Mouse (Mus musculus): ENCODE data around the gene Gm884. TPM values are rescaled to one million over a fixed set of nuclear protein-coding genes. Genes with fewer than 3 reads are reported as not detected.

Gene Gm884
- polyA plus RNA-seq, 1 experiment = not detected

GRCm38 (mm10) chr11:103512111-103512510 is 108.8 kb downstream of the Gm884 start:
- H3K4me3 ChIP-seq (replicated peaks; ENCODE audit: extremely low read depth, low read depth, low read length) = no peak overlapping the region
- DNase-seq = no peak
- no peaks in the 10 kb centered on the region for H3K4me1 ChIP-seq (ENCODE audit: control insufficient read depth, insufficient read depth, low read length)
- WGBS = 72% methylated on average over 2 of the region's 2 CpGs
- no peak for TF ChIP-seq CTCF (IDR thresholded peaks at IDR 0.05; ENCODE audit: insufficient read depth, low read length)
- no peak for TF ChIP-seq POLR2A (IDR thresholded peaks at IDR 0.05; ENCODE audit: borderline replicate concordance, extremely low read depth, low read depth, low read length)

- TF ChIP-seq CTCF (IDR thresholded peaks at IDR 0.05; ENCODE audit: insufficient read depth, low read length) (no peak), POLR2A (IDR thresholded peaks at IDR 0.05; ENCODE audit: borderline replicate concordance, extremely low read depth, low read depth, low read length) (no peak)
- Histone ChIP-seq H3K4me1 (ENCODE audit: control insufficient read depth, insufficient read depth, low read length) (no peaks in the 10 kb centered on the region), H3K4me3 (replicated peaks; ENCODE audit: extremely low read depth, low read depth, low read length) (no peak within 1 kb of the TSS)
- WGBS = 85% methylated on average over 12 of the region's 12 CpGs
- no peak for DNase-seq
Observed at GRCm38 (mm10) chr11:103504497-103504896, 116.4 kb downstream of the Gm884 start, which contains the start of gene Lrrc37a. Gene Lrrc37a (minus strand): TSS chr11:103504597.

Other genes starting within 250 kb of the Gm884 start
- gene Plekhm1, start 208.5 kb downstream of the Gm884 start, polyA plus RNA-seq (2012; rRNA removed) = 23.9 and 28.0 TPM in 2 replicates
- gene Lrrc37a, start 116.5 kb downstream of the Gm884 start, polyA plus RNA-seq (2012; rRNA removed) = not detected in 2 replicates
- gene Lyzl6, start 17.8 kb upstream of the Gm884 start, polyA plus RNA-seq (2012; rRNA removed) = not detected in 2 replicates
- 10.4 and 13.2 TPM in 2 replicates for gene Rprml, start 28.4 kb upstream of the Gm884 start, polyA plus RNA-seq (2012; rRNA removed)
- 60.4 and 78.2 TPM in 2 replicates for gene Gosr2, start 76.8 kb upstream of the Gm884 start, polyA plus RNA-seq (2012; rRNA removed)
- 0.02 and 0.12 TPM in 2 replicates for gene Wnt9b, start 128.7 kb upstream of the Gm884 start, polyA plus RNA-seq (2012; rRNA removed)
- gene Wnt3, start 153.0 kb upstream of the Gm884 start, polyA plus RNA-seq (2012; rRNA removed) = 0.07 and 0.12 TPM in 2 replicates

Measured in lung, adult 2 months (tissue).